Mouse (Mus musculus): ENCODE measurements around the gene Nap1l4. TPM values are rescaled to one million over a fixed set of nuclear protein-coding genes. Genes with fewer than 3 reads are reported as not detected.

The Nap1l4 gene
- total RNA-seq, 2 experiments from 2014 or later: 76.8 to 153 TPM

- no peak for ATAC-seq (replicated peaks; ENCODE audit: poor library complexity)
Observed at GRCm38 (mm10) chr7:143532410-143532809, 16.5 kb downstream of the Nap1l4 start.

GRCm38 (mm10) chr7:143519333-143519732 lies 29.6 kb downstream of the Nap1l4 start:
- no peak for ATAC-seq (replicated peaks; ENCODE audit: poor library complexity)

DNA sequence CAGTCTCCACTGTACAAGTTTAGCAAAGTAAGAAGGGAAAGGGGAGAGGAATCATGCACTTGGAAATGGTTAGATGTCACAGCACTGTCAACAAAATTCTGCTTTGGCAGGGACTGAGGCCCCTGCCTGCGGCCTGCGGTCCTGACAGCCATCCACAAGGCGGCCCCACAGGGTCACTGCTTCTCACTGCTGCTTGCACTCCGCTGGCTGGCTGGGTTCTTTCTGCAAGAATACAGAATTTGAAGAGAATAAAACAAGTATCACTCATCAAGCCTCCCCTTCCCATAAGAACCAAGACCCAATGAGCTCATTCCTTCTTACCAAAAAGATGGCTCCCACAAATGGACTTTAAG lies 34.5 kb downstream of the Nap1l4 start:
- ATAC-seq (replicated peaks; ENCODE audit: poor library complexity): no peak

GRCm38 (mm10) chr7:143513763-143514415 lies 35.0 kb downstream of the Nap1l4 start:
- ATAC-seq (replicated peaks; ENCODE audit: poor library complexity): peak; percentile 49

- ATAC-seq (replicated peaks; ENCODE audit: poor library complexity): no peak
Observed at GRCm38 (mm10) chr7:143511335-143511712, 37.6 kb downstream of the Nap1l4 start.

- peak; percentile 51 for ATAC-seq (replicated peaks; ENCODE audit: poor library complexity)
Observed at GRCm38 (mm10) chr7:143510593-143511334, 38.1 kb downstream of the Nap1l4 start.

DNA sequence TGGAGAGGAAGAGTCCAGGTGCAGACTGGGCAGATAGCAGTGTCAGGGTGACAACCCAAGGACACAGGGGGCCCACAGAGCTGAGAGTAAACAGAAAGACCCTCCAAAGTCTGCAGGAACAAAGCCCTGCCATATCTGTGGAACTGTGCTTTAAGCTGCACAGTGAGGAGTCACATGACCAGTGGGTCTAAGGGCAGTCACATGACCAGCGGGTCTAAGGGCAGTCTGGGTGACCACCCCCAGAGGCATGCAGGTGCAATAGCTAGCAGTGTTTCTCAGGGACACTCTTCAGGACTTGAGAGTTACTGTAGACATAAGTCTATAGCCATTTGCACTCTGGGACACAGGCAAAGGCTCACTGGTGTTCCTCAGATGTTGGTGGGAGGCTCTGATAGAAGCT lies 39.3 kb downstream of the Nap1l4 start:
- no peak for ATAC-seq (replicated peaks; ENCODE audit: poor library complexity)

GRCm38 (mm10) chr7:143506675-143507074 lies 42.2 kb downstream of the Nap1l4 start:
- ATAC-seq (replicated peaks; ENCODE audit: poor library complexity): peak; percentile 72

- ATAC-seq (replicated peaks; ENCODE audit: poor library complexity): no peak
Observed at GRCm38 (mm10) chr7:143506271-143506670, 42.6 kb downstream of the Nap1l4 start.

DNA sequence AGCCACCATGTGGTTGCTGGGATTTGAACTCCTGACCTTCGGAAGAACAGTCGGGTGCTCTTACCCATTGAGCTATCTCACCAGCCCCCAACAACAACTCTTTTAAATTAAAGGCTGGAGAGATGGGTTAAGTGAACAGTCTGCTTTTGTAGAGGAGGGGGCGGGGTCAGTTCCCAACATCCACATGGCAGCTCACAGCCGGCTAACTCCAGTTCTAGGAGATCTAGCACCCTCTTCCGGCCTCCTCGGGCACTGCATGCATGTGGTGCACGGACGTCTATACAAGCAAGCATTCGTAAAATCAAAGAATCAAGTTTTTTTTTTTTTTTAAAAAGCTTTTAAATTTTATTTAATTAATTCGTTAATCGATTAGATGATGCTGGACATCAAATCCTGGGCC lies 43.1 kb downstream of the Nap1l4 start:
- peak; percentile 70 for ATAC-seq (replicated peaks; ENCODE audit: poor library complexity)

DNA sequence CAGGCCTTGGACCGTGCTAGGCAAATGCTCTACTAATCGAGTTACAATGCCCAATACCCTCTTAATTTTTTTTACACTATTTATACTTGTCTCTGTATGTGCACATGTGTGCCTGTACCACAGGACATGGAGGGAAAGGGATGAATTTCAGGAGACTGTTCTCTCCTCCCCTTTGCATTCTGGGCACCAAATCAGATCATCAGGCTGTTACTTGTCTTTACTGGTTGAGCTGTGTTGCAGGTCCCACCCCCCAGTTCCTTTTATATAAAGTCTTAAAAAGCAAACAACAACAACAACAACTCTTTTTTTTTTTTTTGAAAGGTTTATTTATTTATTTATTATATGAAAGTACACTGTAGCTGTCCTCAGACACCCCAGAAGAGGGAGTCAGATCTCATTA lies 43.5 kb downstream of the Nap1l4 start:
- ATAC-seq (replicated peaks; ENCODE audit: poor library complexity): no peak

- ATAC-seq (replicated peaks; ENCODE audit: poor library complexity): no peak
Observed at GRCm38 (mm10) chr7:143503926-143504325, 45.0 kb downstream of the Nap1l4 start.

DNA sequence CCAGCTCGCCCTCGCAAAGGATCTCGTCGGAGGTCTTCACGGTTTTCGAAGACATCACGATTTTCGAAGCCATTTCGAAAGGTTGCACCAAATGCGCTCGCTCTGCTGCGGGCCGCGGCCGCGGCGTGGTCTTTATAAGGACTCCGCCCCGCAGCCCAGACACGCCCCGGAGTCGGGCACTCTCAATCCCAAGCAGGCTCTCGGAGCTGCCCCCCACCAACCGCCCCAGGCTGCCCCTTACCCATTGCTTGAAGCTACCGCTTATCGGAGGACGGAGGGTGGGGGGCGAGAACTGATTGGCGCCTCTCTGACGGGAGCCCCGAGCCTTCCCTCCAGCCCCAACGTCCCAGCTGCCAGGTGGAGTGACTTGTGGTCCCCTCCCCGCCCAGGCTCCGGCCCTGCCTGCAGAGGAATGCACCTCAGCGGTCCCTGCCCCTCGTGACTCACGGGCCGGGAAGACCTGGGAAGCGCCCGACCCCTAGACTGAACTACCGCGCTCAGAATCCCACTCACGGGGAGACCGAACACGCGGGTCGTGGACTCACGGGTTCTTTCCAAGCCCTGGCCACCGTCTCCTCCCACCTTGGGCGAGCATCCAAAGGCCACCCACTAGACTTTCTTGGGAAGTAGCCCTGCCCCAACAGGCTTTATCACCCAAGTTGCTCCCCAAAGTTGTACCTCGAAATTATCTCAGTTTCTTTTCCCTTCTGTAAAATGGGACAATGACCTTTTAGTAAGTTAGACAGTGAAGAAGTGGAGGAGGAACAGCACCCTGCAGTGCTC lies 46.3 kb downstream of the Nap1l4 start, which contains the start of gene Phlda2:
TSS of gene Phlda2 (minus strand) at position 733 of the 783 bp plus-strand sequence.
- ATAC-seq (replicated peaks; ENCODE audit: poor library complexity): peak; percentile 32

GRCm38 (mm10) chr7:143501643-143502417 lies 47.1 kb downstream of the Nap1l4 start:
- ATAC-seq (replicated peaks; ENCODE audit: poor library complexity): peak; percentile 30

- ATAC-seq (replicated peaks; ENCODE audit: poor library complexity): 0 out of 2 replicates have a peak, but pooled peaks have one; percentile 20
Observed at GRCm38 (mm10) chr7:143500912-143501311, 48.0 kb downstream of the Nap1l4 start.

GRCm38 (mm10) chr7:143498584-143498983 lies 50.3 kb downstream of the Nap1l4 start:
- ATAC-seq (replicated peaks; ENCODE audit: poor library complexity): no peak

DNA sequence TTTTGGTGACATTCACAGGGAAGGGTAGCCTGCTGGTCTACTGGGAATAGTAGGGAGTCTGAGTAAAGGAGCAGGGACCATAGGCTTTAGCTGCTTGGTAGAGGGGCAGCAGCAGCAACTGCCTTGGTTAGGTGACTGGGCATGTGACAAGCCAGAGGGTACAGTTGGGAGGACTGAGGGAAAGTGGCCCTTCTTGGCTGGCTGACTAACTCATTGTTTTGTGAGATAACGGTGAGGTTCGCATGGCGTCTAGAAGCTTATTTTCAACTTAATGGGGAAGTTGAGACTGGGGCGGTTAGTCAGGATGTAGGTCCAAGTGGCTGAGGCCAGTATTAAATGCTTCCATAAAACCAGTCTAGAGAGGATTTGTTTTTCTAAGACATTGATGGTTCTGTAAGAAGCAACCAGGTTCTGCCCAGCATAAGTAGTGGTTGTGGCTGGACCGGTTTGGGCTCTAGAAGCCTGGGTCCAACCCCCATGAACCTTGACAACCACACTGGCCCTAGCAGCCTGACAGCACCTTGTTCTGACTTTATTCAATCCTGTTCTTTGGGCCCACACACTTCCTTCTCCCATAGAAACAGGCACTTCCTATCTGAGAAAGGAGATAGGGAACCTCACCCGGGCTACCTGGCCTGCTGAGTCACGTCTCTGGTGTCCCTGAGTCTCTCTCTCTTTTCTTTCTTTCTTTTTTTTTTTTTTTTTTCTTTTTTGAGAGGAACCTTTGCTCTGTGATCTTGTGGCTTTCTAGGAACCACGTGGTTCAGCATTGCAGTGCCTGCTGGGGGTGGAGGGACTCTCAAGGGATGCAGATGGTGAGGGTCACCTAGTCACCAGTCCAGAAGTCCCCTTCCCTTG lies 53.6 kb downstream of the Nap1l4 start:
- peak; percentile 62 for ATAC-seq (replicated peaks; ENCODE audit: poor library complexity)

GRCm38 (mm10) chr7:143493616-143494126 lies 55.2 kb downstream of the Nap1l4 start:
- ATAC-seq (replicated peaks; ENCODE audit: poor library complexity): no peak

DNA sequence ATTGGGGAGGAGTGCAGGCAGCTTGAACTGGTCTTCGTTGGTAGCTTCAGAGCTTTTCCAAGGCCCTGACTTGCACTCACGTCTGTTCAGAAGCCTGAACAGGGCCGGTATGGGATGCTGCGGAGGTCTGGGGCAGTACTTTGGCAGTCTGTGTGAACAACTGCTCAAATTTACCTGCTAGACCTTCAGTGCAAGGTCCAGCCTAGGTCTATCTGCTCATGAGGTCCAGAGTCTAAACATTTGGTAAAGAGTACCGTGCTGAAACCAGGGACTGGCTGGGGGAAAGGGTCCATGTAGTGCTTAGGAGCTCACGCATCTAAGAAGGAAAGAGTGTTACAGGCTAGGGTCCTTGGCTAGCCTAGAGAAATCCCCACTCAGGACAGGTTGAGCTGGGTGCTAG lies 59.2 kb downstream of the Nap1l4 start:
- ATAC-seq (replicated peaks; ENCODE audit: poor library complexity): no peak

DNA sequence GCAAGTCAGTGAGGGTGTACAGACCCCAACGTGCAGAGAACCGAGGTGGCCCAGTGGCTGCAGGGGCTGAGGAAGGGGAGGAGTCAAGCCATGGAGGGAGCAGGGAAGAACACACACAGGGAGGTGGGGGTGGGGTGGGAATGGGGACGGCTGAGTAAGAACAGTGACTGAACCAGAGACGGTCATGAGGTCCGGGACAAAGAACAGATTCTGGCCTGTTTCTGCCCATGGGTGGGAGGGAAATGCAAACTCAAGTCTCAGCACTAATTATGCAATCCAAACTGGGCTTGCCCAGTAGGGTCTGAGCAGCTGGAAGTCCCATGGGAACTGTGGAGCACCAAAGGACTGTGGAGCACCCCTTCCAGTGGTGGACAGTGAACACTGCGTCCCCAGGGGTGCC lies 66.4 kb downstream of the Nap1l4 start:
- no peak for ATAC-seq (replicated peaks; ENCODE audit: poor library complexity)
